Mouse (Mus musculus): Measurements from ENCODE around the gene Noxa1. TPM values are rescaled to one million over a fixed set of nuclear protein-coding genes. Genes with fewer than 3 reads are reported as not detected.

Gene Noxa1
- polyA plus RNA-seq, 1 experiment from 2014 or later, result 0.29 TPM

DNA sequence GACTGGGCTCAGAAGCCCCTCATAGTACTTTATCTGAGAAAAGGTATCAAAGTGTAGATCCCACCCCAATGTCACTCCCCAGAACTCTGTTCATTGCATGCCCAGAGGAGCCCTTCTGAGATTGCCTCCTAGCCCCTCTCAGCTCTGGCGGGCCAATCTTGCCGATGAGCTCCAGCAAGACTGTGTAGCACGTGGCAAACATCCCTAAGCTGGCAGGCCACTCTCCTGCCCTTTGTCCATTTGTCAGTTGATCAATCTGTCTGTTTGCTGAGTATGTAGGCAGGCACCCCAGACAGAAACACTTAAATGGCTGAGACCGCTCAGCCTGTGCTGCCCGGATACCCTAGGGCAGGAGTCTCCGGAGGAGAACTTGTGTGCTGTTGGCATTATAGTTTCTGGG, 30.2 kb upstream of the Noxa1 start:
- ATAC-seq (ENCODE audit: insufficient read depth, low FRiP score, low TSS enrichment), result no peak
- peak overlapping the region; percentile 99 for H3K27ac ChIP-seq (ENCODE audit: low read depth, low read length)
- H3K36me3 ChIP-seq (ENCODE audit: control insufficient read depth, insufficient read depth, low read length), result no peaks in the 10 kb centered on the region
- no peaks in the 10 kb centered on the region for H3K27me3 ChIP-seq (ENCODE audit: control insufficient read depth, insufficient read depth, low read length)
- H3K9me3 ChIP-seq (ENCODE audit: control insufficient read depth, low read length), result no peaks in the 10 kb centered on the region
- DNase-seq (ENCODE audit: low spot score), result no peak
- 74% methylated on average over 6 of the region's 6 CpGs for WGBS
- H3K9ac ChIP-seq (ENCODE audit: low read length), result no peak overlapping the region; the same call in 1 of the 2 replicates
- H3K4me3 ChIP-seq (ENCODE audit: low read depth, low read length), result no peak overlapping the region
- H3K4me1 ChIP-seq (ENCODE audit: control insufficient read depth, insufficient read depth, low read length), result peaks cover 27% of the 10 kb centered on the region
- H3K4me2 ChIP-seq (ENCODE audit: low read depth), result no peak overlapping the region

- Histone ChIP-seq H3K36me3 (ENCODE audit: control insufficient read depth, insufficient read depth, low read length) (no peaks in the 10 kb centered on the region), H3K27ac (ENCODE audit: low read depth, low read length) (peak overlapping the region; percentile 99), H3K9me3 (ENCODE audit: control insufficient read depth, low read length) (no peaks in the 10 kb centered on the region), H3K27me3 (ENCODE audit: control insufficient read depth, insufficient read depth, low read length) (no peaks in the 10 kb centered on the region), H3K4me2 (ENCODE audit: low read depth) (no peak overlapping the region), H3K4me3 (ENCODE audit: low read depth, low read length) (no peak overlapping the region), H3K4me1 (ENCODE audit: control insufficient read depth, insufficient read depth, low read length) (peaks cover 27% of the 10 kb centered on the region), H3K9ac (ENCODE audit: low read length) (no peak overlapping the region)
- no peak for DNase-seq (ENCODE audit: low spot score)
- 64% methylated on average over 3 of the region's 3 CpGs for WGBS
- no peak for ATAC-seq (ENCODE audit: insufficient read depth, low FRiP score, low TSS enrichment)
Measured at GRCm38 (mm10) chr2:25124411-25124810, 29.5 kb upstream of the Noxa1 start.

DNA sequence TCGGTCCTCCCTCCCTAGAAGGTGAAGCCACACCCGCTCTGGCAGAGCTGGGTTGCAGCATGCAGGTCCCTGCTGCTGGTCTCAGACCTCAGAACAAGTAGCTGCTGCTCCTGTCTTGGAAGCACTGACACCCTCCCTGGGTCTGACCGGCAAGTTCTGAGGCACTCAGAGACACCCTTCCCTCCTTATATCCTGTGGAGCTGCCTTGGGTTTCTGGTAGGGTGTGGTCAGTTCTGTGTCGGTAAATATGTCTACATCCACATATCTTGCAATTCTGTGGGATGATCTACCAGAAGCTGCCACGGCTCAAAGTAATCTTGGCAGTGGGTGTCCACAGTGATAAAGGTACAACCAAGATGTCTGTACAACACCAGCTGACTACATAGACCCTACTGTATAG, 28.6 kb upstream of the Noxa1 start:
- H3K4me1 ChIP-seq (ENCODE audit: control insufficient read depth, insufficient read depth, low read length), result peaks cover 23% of the 10 kb centered on the region
- DNase-seq (ENCODE audit: low spot score), result no peak
- no peak overlapping the region for H3K27ac ChIP-seq (ENCODE audit: low read depth, low read length)

DNA sequence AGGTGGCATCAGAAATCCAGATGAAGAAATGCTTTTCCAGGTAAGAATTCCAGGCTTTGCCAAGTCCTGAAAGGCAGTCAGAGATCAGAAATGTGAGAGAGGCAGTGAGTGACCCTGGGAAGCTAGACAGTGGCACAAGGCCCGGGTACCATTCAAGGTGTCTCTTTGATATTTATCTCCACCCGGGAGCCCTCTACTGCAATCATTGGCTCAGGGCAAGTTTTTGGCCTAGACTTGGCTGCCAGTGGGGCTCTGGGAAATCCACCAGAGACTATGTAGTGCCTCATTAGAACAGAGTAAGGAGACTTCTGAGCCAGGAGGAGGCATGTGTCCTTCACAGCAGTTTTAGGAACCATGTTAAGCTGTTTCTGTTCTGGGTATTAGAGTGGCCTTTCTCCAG, 27.7 kb upstream of the Noxa1 start:
- no peak overlapping the region for H3K27ac ChIP-seq (ENCODE audit: low read depth, low read length)
- no peaks in the 10 kb centered on the region for H3K36me3 ChIP-seq (ENCODE audit: control insufficient read depth, insufficient read depth, low read length)
- H3K9me3 ChIP-seq (ENCODE audit: control insufficient read depth, low read length), result no peaks in the 10 kb centered on the region
- H3K4me1 ChIP-seq (ENCODE audit: control insufficient read depth, insufficient read depth, low read length), result peaks cover 16% of the 10 kb centered on the region
- no peak overlapping the region for H3K4me2 ChIP-seq (ENCODE audit: low read depth)
- no peak overlapping the region for H3K9ac ChIP-seq (ENCODE audit: low read length)
- H3K27me3 ChIP-seq (ENCODE audit: control insufficient read depth, insufficient read depth, low read length), result no peaks in the 10 kb centered on the region
- 82% methylated on average over 2 of the region's 2 CpGs for WGBS
- no peak for DNase-seq (ENCODE audit: low spot score)
- ATAC-seq (ENCODE audit: insufficient read depth, low FRiP score, low TSS enrichment), result no peak
- H3K4me3 ChIP-seq (ENCODE audit: low read depth, low read length), result no peak overlapping the region

More for the DNA sequence above, 28.6 kb upstream of the Noxa1 start:
- Histone ChIP-seq H3K9ac (ENCODE audit: low read length) (no peak overlapping the region), H3K36me3 (ENCODE audit: control insufficient read depth, insufficient read depth, low read length) (no peaks in the 10 kb centered on the region), H3K4me2 (ENCODE audit: low read depth) (no peak overlapping the region), H3K9me3 (ENCODE audit: control insufficient read depth, low read length) (no peaks in the 10 kb centered on the region), H3K27me3 (ENCODE audit: control insufficient read depth, insufficient read depth, low read length) (no peaks in the 10 kb centered on the region), H3K4me3 (ENCODE audit: low read depth, low read length) (no peak overlapping the region)
- WGBS, result 92% methylated on average over 5 of the region's 5 CpGs
- no peak for ATAC-seq (ENCODE audit: insufficient read depth, low FRiP score, low TSS enrichment)

GRCm38 (mm10) chr2:25120963-25121362, 26.0 kb upstream of the Noxa1 start:
- no peaks in the 10 kb centered on the region for H3K27me3 ChIP-seq (ENCODE audit: control insufficient read depth, insufficient read depth, low read length)
- no peak overlapping the region for H3K4me2 ChIP-seq (ENCODE audit: low read depth)
- no peak for DNase-seq (ENCODE audit: low spot score)
- H3K9ac ChIP-seq (ENCODE audit: low read length), result no peak overlapping the region
- no peaks in the 10 kb centered on the region for H3K36me3 ChIP-seq (ENCODE audit: control insufficient read depth, insufficient read depth, low read length)
- 87% methylated on average over 7 of the region's 7 CpGs for WGBS
- H3K4me1 ChIP-seq (ENCODE audit: control insufficient read depth, insufficient read depth, low read length), result peaks cover 9% of the 10 kb centered on the region; the same call in 1 of the 2 replicates
- H3K4me3 ChIP-seq (ENCODE audit: low read depth, low read length), result no peak overlapping the region
- H3K9me3 ChIP-seq (ENCODE audit: control insufficient read depth, low read length), result no peaks in the 10 kb centered on the region
- ATAC-seq (ENCODE audit: insufficient read depth, low FRiP score, low TSS enrichment), result no peak
- no peak overlapping the region for H3K27ac ChIP-seq (ENCODE audit: low read depth, low read length)

GRCm38 (mm10) chr2:25115442-25115841, 20.5 kb upstream of the Noxa1 start:
- Histone ChIP-seq H3K4me3 (ENCODE audit: low read depth, low read length) (no peak overlapping the region), H3K36me3 (ENCODE audit: control insufficient read depth, insufficient read depth, low read length) (no peaks in the 10 kb centered on the region), H3K27ac (ENCODE audit: low read depth, low read length) (no peak overlapping the region), H3K9me3 (ENCODE audit: control insufficient read depth, low read length) (no peaks in the 10 kb centered on the region), H3K4me1 (ENCODE audit: control insufficient read depth, insufficient read depth, low read length) (peaks cover 4% of the 10 kb centered on the region; the same call in 1 of the 2 replicates), H3K27me3 (ENCODE audit: control insufficient read depth, insufficient read depth, low read length) (no peaks in the 10 kb centered on the region), H3K9ac (ENCODE audit: low read length) (no peak overlapping the region), H3K4me2 (ENCODE audit: low read depth) (no peak overlapping the region)
- 67% methylated on average over 2 of the region's 2 CpGs for WGBS
- ATAC-seq (ENCODE audit: insufficient read depth, low FRiP score, low TSS enrichment), result no peak
- DNase-seq (ENCODE audit: low spot score), result no peak

DNA sequence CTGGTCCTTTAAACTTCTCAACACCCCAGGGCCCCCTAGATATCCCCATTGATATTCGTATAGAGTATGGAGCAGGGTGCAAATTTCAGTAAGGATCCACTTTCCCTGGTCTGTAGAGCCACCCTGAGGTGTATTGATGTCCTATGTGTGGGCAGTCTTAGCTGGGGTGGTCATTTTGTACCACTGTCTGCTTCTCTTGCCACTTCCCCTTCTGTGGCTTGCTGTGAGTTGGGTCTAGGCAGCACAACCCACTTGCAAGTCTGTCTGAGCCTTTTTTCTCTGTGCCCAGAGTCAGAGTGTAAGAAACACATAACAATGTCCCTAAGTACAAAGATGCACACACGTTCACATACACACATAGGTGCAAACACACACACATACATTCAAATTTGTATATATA, 19.4 kb upstream of the Noxa1 start:
- no peak overlapping the region for H3K27ac ChIP-seq (ENCODE audit: low read depth, low read length)
- H3K4me1 ChIP-seq (ENCODE audit: control insufficient read depth, insufficient read depth, low read length), result peaks cover 4% of the 10 kb centered on the region; the same call in 1 of the 2 replicates
- ATAC-seq (ENCODE audit: insufficient read depth, low FRiP score, low TSS enrichment) (no peak), DNase-seq (ENCODE audit: low spot score) (no peak)
- WGBS, result 84% methylated on average over 2 of the region's 2 CpGs
- H3K4me2 ChIP-seq (ENCODE audit: low read depth), result no peak overlapping the region
- H3K9me3 ChIP-seq (ENCODE audit: control insufficient read depth, low read length), result no peaks in the 10 kb centered on the region
- H3K9ac ChIP-seq (ENCODE audit: low read length), result no peak overlapping the region
- no peak overlapping the region for H3K4me3 ChIP-seq (ENCODE audit: low read depth, low read length)
- no peaks in the 10 kb centered on the region for H3K27me3 ChIP-seq (ENCODE audit: control insufficient read depth, insufficient read depth, low read length)
- no peaks in the 10 kb centered on the region for H3K36me3 ChIP-seq (ENCODE audit: control insufficient read depth, insufficient read depth, low read length)

DNA sequence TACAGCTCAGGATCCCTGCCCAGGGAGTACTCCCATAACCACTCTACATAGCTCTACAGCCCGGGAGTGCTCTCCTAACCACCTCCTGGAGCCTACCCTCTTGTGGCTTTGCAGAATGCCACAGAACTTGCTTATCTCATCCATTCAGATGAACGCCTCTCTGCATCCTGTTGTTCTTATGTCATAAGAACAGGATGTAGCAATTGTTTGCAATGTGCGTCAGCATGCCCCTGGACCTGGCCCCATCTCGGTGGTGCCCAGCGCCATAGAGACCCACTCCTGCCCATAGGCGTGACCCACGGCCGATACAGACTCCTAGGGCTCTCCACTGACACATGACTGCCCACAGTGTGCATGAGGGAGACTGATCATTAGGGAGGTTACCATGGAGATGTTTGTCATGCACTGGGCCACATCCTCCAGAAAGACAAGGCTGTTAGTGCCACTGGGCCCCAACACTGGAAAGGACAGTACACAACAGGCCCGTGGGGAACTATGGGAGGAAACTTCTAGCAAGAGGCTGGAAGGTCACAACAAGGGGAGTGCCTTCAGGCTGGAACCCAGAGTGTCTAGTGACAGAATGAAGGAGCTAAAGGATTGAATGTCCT, 16.3 kb upstream of the Noxa1 start:
- Histone ChIP-seq H3K4me1 (ENCODE audit: control insufficient read depth, insufficient read depth, low read length) (peaks cover 4% of the 10 kb centered on the region; the same call in 1 of the 2 replicates), H3K4me2 (ENCODE audit: low read depth) (no peak overlapping the region), H3K36me3 (ENCODE audit: control insufficient read depth, insufficient read depth, low read length) (no peaks in the 10 kb centered on the region), H3K27ac (ENCODE audit: low read depth, low read length) (no peak overlapping the region), H3K9ac (ENCODE audit: low read length) (no peak overlapping the region), H3K27me3 (ENCODE audit: control insufficient read depth, insufficient read depth, low read length) (no peaks in the 10 kb centered on the region), H3K9me3 (ENCODE audit: control insufficient read depth, low read length) (no peaks in the 10 kb centered on the region), H3K4me3 (ENCODE audit: low read depth, low read length) (no peak overlapping the region)
- 65% methylated on average over 9 of the region's 9 CpGs for WGBS
- DNase-seq (ENCODE audit: low spot score) (peak; percentile 44), ATAC-seq (ENCODE audit: insufficient read depth, low FRiP score, low TSS enrichment) (no peak; the same call in 1 of the 2 replicates)

- Histone ChIP-seq H3K9ac (ENCODE audit: low read length) (no peak overlapping the region), H3K27me3 (ENCODE audit: control insufficient read depth, insufficient read depth, low read length) (no peaks in the 10 kb centered on the region), H3K4me1 (ENCODE audit: control insufficient read depth, insufficient read depth, low read length) (peaks cover 4% of the 10 kb centered on the region; the same call in 1 of the 2 replicates), H3K9me3 (ENCODE audit: control insufficient read depth, low read length) (no peaks in the 10 kb centered on the region), H3K4me3 (ENCODE audit: low read depth, low read length) (no peak overlapping the region), H3K36me3 (ENCODE audit: control insufficient read depth, insufficient read depth, low read length) (no peaks in the 10 kb centered on the region), H3K27ac (ENCODE audit: low read depth, low read length) (no peak overlapping the region), H3K4me2 (ENCODE audit: low read depth) (no peak overlapping the region)
- DNase-seq (ENCODE audit: low spot score) (no peak), ATAC-seq (ENCODE audit: insufficient read depth, low FRiP score, low TSS enrichment) (no peak)
Measured at GRCm38 (mm10) chr2:25110505-25111183, 15.7 kb upstream of the Noxa1 start.
